Mouse (Mus musculus) lung, embryonic 15.5 days (tissue): ENCODE measurements at regions not wholly inside any gene's neighbourhood (a gene's known extent, or its start where the extent isn't known, plus 50 kb on each side); places are given as distances from the start of the nearest gene placed in this dataset.
"Not testable (repeated sequence)": the region's sequence is repeated elsewhere in the genome, so short reads cannot be mapped to it uniquely, and the experiment has no call there.

Experiments used
- ATAC-seq: fragments of 200-750 bp; cut with Nextera tagmentation; 2 replicates; pipeline ENCODE4 v1.8.0; 2017; ENCODE audit warnings: moderate number of reproducible peaks, borderline replicate concordance; ENCODE audit not compliant: low FRiP score, low TSS enrichment; ENCODE audit errors: extremely low read depth
- H3K27ac ChIP-seq: fragments of 300-500 bp; sonication (generic); 2 replicates; pipeline ENCODE4 v1.5.1; 2015; ENCODE audit warnings: moderate library complexity, mild to moderate bottlenecking, inconsistent platforms
- H3K27me3 ChIP-seq: fragments of 300-500 bp; sonication (generic); 2 replicates; pipeline ENCODE4 v1.6.1; 2015; ENCODE audit warnings: inconsistent platforms
- H3K36me3 ChIP-seq: fragments of 300-500 bp; sonication (generic); 2 replicates; pipeline ENCODE4 v1.6.1; 2015; ENCODE audit warnings: inconsistent platforms
- H3K4me1 ChIP-seq: fragments of 300-500 bp; sonication (generic); 2 replicates; pipeline ENCODE4 v1.6.1; 2015; ENCODE audit warnings: inconsistent platforms
- H3K4me2 ChIP-seq: fragments of 300-500 bp; sonication (generic); 2 replicates; pipeline ENCODE4 v1.6.1; 2015; ENCODE audit warnings: inconsistent platforms, mild to moderate bottlenecking, moderate library complexity
- H3K4me3 ChIP-seq: fragments of 300-500 bp; sonication (generic); 2 replicates; pipeline ENCODE4 v1.5.1; 2015; ENCODE audit warnings: mild to moderate bottlenecking, inconsistent platforms
- H3K9ac ChIP-seq: fragments of 300-500 bp; sonication (generic); 2 replicates; pipeline ENCODE4 v1.6.1; 2015; ENCODE audit warnings: inconsistent platforms
- H3K9me3 ChIP-seq: fragments of 300-500 bp; sonication (generic); 2 replicates; pipeline ENCODE4 v1.6.1; 2016; ENCODE audit warnings: inconsistent platforms
- WGBS: fragments of 180-500 bp; shearing (Covaris S2); methylation state at CpG from one replicate; pipeline ENCODE4 v1.1.7; 2015; 5-methylcytosine and 5-hydroxymethylcytosine counted together

DNA sequence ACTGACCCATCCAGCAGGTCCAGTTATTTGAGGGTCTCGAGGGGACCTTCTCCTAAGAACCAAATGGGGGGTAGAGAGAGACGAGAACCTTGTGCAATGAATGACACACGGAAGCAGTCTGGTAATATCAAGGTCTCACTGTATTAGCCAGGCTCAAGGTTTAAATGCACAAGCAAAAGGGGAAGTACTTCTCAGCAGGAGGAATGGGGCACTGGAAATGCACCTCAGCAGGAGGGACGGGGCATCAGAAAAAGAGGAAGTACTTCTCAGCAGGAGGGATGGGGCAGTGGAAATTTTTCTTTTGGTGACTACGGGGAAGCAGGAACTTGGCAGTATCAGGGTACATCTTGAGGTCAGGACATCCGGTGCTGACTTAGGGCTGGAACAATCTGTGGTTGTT, 74.9 kb upstream of the Vmn1r3 start:
- not testable (repeated sequence) for H3K9me3 ChIP-seq, H3K4me3 ChIP-seq, H3K36me3 ChIP-seq, H3K27ac ChIP-seq, H3K27me3 ChIP-seq, H3K9ac ChIP-seq, H3K4me1 ChIP-seq, H3K4me2 ChIP-seq, ATAC-seq
- 70% methylated on average over 6 of the region's 6 CpGs for WGBS

DNA sequence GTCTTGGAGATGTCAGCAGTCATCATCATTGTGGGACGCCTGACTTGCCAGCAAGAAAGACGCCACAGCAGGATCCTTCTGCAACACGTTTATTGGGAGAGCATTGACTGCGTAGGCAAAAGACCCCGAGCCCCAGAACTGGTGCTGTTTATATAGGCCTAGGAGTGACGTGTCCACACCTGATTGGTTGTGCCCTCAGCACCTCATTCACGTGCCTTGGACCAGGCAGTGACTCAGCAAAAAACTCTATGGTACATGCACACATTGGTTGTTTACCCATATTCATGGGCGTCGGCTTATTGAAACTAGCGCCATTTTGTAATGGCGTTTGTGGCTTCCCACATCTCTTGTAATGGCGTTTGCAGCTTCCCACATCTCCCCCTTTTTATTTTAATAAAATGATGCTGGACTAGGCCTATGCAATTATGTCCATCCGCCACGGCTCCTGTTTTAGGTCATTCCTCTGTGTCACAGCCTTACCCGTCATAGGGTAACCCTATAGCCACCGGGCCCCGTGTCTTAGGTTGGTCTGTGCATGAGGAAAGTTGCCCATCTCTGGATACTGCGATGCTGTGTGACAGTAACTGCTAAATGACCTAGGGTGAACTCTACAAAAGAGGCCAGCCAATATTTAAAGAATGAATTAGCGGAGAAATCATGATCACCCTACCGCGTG, 67.6 kb upstream of the Vmn1r3 start:
- H3K4me1 ChIP-seq, H3K27ac ChIP-seq, H3K4me3 ChIP-seq, H3K4me2 ChIP-seq, H3K9me3 ChIP-seq, H3K9ac ChIP-seq, ATAC-seq, H3K27me3 ChIP-seq, H3K36me3 ChIP-seq: not testable (repeated sequence)
- 87% methylated on average over 21 of the region's 21 CpGs for WGBS

DNA sequence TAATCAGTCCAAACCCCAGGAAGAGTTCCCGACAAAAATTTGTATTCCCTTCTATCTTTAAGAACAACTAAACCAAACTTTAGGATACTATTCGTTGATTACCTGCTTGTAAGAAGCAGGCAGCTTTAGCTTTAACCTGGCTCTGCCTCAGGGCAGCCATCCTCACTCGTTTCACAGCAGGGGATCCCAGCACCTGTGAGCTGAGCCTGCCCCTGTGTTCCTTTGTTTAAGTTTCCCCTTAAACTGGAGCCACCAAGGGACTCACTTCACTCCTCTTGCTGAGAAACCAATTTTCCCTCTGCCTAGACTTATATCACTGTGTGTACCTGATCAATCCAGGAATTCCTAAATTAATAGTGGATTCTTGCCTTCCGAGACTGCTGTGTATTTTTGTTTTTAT, 65.1 kb upstream of the Vmn1r3 start:
- not testable (repeated sequence) for H3K27ac ChIP-seq, H3K9me3 ChIP-seq, H3K4me1 ChIP-seq, H3K4me2 ChIP-seq, H3K27me3 ChIP-seq, H3K4me3 ChIP-seq, H3K36me3 ChIP-seq, ATAC-seq, H3K9ac ChIP-seq
- 44% methylated on average over 4 of the region's 4 CpGs for WGBS

DNA sequence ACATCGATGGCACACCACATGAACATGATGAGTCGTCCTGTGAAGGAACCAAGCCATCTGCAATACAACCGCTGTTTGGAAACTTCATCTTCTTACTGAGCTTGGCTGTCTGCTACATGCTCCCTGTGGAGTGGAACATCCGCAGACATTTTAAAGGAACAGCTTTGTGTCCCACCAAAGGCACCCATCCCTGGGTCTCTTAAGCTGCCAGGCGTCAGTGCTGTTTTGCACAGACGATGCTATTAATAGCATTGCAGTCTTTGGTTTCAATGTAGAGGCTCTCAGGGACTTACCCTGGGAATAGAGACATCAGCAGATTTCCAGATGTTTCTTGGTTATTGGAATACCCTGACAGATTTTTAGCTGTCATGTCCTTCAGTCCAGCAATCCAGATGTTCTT, 56.9 kb upstream of the Vmn1r3 start:
- not testable (repeated sequence) for H3K36me3 ChIP-seq, H3K9me3 ChIP-seq, ATAC-seq, H3K27ac ChIP-seq, H3K4me1 ChIP-seq, H3K4me2 ChIP-seq, H3K9ac ChIP-seq, H3K27me3 ChIP-seq, H3K4me3 ChIP-seq
- 74% methylated on average over 6 of the region's 6 CpGs for WGBS

DNA sequence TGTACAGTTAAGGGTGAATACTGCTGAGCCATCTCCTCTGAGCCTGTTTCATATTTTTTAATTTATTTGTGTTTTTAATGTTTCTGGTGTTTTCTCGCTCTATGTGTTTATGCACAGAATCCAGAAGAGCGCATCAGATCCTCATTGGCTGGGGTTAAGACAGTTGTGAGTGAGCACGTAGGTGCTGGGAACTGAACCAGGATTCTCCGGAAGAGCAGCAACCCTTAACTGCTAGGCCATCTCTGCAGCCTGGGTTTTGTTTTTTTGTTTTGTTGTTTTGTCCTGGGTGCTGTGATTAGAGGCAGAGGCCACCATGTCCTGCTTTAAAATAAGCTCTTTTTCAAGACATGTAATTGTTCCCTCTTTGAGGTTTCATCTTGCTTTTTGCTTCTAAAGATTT, 56.2 kb upstream of the Vmn1r3 start:
- H3K9me3 ChIP-seq, H3K4me2 ChIP-seq, H3K27me3 ChIP-seq, ATAC-seq, H3K4me1 ChIP-seq, H3K36me3 ChIP-seq, H3K4me3 ChIP-seq, H3K27ac ChIP-seq, H3K9ac ChIP-seq: not testable (repeated sequence)
- 68% methylated on average over 4 of the region's 4 CpGs for WGBS

DNA sequence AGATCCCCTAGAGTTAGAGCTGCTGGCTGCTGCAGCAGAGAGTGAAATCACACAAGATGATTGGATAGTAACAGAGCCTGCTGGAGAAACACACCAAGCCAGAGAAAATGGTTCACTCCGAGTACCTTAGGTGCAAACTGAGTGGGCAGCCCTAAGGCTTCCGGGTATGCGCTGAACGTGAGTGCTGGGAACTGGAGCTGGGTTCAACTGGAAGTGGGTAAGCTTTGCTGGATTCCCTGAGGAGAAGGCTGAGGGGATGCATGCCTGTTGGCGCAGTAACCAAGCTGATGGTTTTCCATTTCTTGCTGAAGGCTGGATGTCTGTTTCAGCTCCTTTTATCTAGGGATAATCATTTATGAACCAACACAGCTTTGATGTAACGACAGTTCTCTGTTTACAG, 53.3 kb upstream of the Vmn1r3 start:
- not testable (repeated sequence) for ATAC-seq

DNA sequence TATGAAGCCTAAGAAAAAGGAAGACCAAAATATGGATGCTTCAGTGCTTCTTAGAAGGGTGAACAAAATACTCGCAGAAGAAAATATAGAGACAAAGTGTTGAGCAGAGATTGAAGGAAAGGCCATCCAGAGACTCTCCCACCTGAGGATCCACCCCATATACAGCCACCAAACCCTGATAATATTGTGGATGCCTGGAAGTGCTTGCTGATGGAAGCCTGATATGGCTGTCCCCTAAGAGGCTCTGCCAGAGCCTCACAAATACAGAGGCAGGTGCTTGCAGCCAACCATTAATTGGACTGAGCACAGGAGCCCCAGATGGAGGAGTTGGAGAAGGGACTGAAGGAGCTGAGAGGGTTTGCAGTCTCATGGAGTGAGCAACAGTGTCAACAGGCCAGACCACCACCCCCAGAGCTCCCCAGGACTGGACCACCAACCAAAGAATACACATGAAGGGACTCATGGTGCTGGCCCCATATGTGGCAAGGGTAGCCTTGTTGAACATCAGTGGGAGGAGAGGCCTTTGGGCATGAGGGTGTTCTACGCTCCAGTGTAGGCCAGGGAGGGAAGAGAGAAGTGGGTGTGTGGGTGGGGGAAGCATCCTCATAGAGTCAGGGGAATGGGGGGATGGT, 51.1 kb upstream of the Vmn1r3 start:
- H3K4me3 ChIP-seq, H3K9ac ChIP-seq, H3K27ac ChIP-seq, H3K9me3 ChIP-seq, H3K4me1 ChIP-seq, H3K4me2 ChIP-seq, H3K36me3 ChIP-seq, H3K27me3 ChIP-seq: not testable (repeated sequence)
- ATAC-seq: peak; percentile 58; the same call in 1 of the 2 replicates
- WGBS: 23% methylated on average over 2 of the region's 2 CpGs

More for the DNA sequence above, 53.3 kb upstream of the Vmn1r3 start:
- H3K4me2 ChIP-seq, H3K9me3 ChIP-seq, H3K36me3 ChIP-seq, H3K27ac ChIP-seq, H3K27me3 ChIP-seq, H3K4me1 ChIP-seq, H3K9ac ChIP-seq, H3K4me3 ChIP-seq: not testable (repeated sequence)
- WGBS: 57% methylated on average over 6 of the region's 6 CpGs
